Comparison of ENCODE assay signal across 13 mouse cellular contexts in genomic region chrX:6324056-6324455, GRCm38 (mm10). TPM values are rescaled to one million over a fixed set of nuclear protein-coding genes. Genes with fewer than 3 reads are reported as not detected.
A peak's percentile ranks its signal among the peaks of the same experiment; 100 is the strongest.
DNase-seq lines count a peak whose midpoint lies in the region; ATAC-seq and TF ChIP-seq lines count a peak whose summit lies in the region.
"Had no signal": no experiment of that assay in that cellular context is flagged by ENCODE, and none has a peak within 500 bp of the region (broad histone marks: within the 10 kb centered on the region; RNA-seq: fewer than 3 reads in every experiment).

No protein-coding gene starts in this region.

- WGBS in forebrain, postnatal 0 days, result 29% methylated on average over 1 of the region's 1 CpGs
- 39% methylated on average over 1 of the region's 1 CpGs for WGBS in forebrain, embryonic 10.5 days

- H3K27me3 ChIP-seq in forebrain, postnatal 0 days (ENCODE audit: insufficient read depth, low read length), result no peaks in the 10 kb centered on the region
- no peaks in the 10 kb centered on the region for H3K27me3 ChIP-seq in forebrain, embryonic 10.5 days (ENCODE audit: poor library complexity, severe bottlenecking)
- H3K27me3 ChIP-seq: stomach, embryonic 15.5 days had no signal

- no peaks in the 10 kb centered on the region for H3K4me1 ChIP-seq in forebrain, postnatal 0 days (ENCODE audit: insufficient read depth)
- H3K4me1 ChIP-seq in forebrain, embryonic 10.5 days, result no peaks in the 10 kb centered on the region
- H3K4me1 ChIP-seq: stomach, embryonic 15.5 days had no signal

- no peak overlapping the region for H3K4me3 ChIP-seq in forebrain, postnatal 0 days (ENCODE audit: low read depth, low read length)
- H3K4me3 ChIP-seq in forebrain, embryonic 10.5 days, result no peak overlapping the region
- H3K4me3 ChIP-seq: stomach, embryonic 15.5 days had no signal

- H3K9me3 ChIP-seq in forebrain, postnatal 0 days (ENCODE audit: low read length), result no peaks in the 10 kb centered on the region
- no peaks in the 10 kb centered on the region for H3K9me3 ChIP-seq in forebrain, embryonic 10.5 days
- H3K9me3 ChIP-seq: stomach, embryonic 15.5 days had no signal

- TF ChIP-seq CTCF in forebrain, postnatal 0 days (IDR thresholded peaks at IDR 0.05; ENCODE audit: low read depth), result peak; percentile 28

- H3K4me2 ChIP-seq in forebrain, postnatal 0 days (ENCODE audit: low read depth), result no peak overlapping the region
- H3K4me2 ChIP-seq: hindbrain, embryonic 14.5 days; stomach, embryonic 15.5 days had no signal

- no peak overlapping the region for H3K9ac ChIP-seq in forebrain, postnatal 0 days
- H3K9ac ChIP-seq: hindbrain, embryonic 14.5 days; stomach, embryonic 15.5 days had no signal

- H3K27ac ChIP-seq in forebrain, postnatal 0 days (ENCODE audit: low read depth, low read length), result no peak overlapping the region
- no peak overlapping the region for H3K27ac ChIP-seq in forebrain, embryonic 10.5 days
- H3K27ac ChIP-seq: hindbrain, embryonic 14.5 days; stomach, embryonic 15.5 days had no signal

- no peak for DNase-seq in forebrain, postnatal 0 days
- no peak for DNase-seq in forebrain, embryonic 10.5 days (ENCODE audit: extremely low spot score, low spot score)
- DNase-seq in layer of hippocampus, adult 11-12 months (ENCODE audit: low spot score), result peak; percentile 5
- DNase-seq in layer of hippocampus, postnatal 10 days (ENCODE audit: low spot score in 2 of 2), result no peak
- peak; percentile 63 for DNase-seq in NIH3T3 (ENCODE audit: low read depth)
- DNase-seq in forelimb bud, embryonic 11.5 days (ENCODE audit: low read depth, low spot score), result peak; percentile 13
- no peak for DNase-seq in urinary bladder, postnatal 36 days (ENCODE audit: low spot score in 2 of 2)
- no peak for DNase-seq in frontal cortex, postnatal 14 days (ENCODE audit: low spot score in 2 of 2)
- DNase-seq: cerebellum, adult 8-10 months; gastrocnemius, postnatal 36 days had no signal

- H3K36me3 ChIP-seq in forebrain, postnatal 0 days (ENCODE audit: insufficient read depth), result no peaks in the 10 kb centered on the region
- H3K36me3 ChIP-seq in forebrain, embryonic 10.5 days (replicated peaks), result no peaks in the 10 kb centered on the region
- H3K36me3 ChIP-seq: stomach, embryonic 15.5 days had no signal

- no peak for ATAC-seq in forebrain, postnatal 0 days

RNA-seq across cellular contexts. Expression of gene Bmp15, which starts 3.5 kb away (rescaled TPM):
- 0.23 and 0.71 TPM in 2 replicates for total RNA-seq in forebrain, postnatal 0 days (2014; rRNA removed)
- 0.25 and 0.33 TPM in 2 replicates for polyA plus RNA-seq in forebrain, postnatal 0 days (2015; fragmentation: Nextera tagmentation; extraction: Ambion mirVana)
- polyA plus RNA-seq in forebrain, embryonic 10.5 days (2016; fragmentation: Nextera tagmentation; extraction: Ambion mirVana), result not detected in 2 replicates
- total RNA-seq in layer of hippocampus, postnatal 10 days (2021), result under 1 TPM; 0.25 to 0.30 TPM
- polyA plus RNA-seq: liver, embryonic 16.5 days had no signal

Comparison
In these comparisons a context has a peak if more than half of its experiments do, and no peak if none do; other contexts are left out.
1. DNase-seq: peak in layer of hippocampus, adult 11-12 months (single experiment), NIH3T3 (single experiment) and forelimb bud, embryonic 11.5 days (single experiment); none in forebrain, postnatal 0 days (single experiment), forebrain, embryonic 10.5 days (single experiment), layer of hippocampus, postnatal 10 days (0 of 2), urinary bladder, postnatal 36 days (0 of 2) and frontal cortex, postnatal 14 days (0 of 2).